Mouse (Mus musculus): ENCODE results near the gene Nlrp1b. TPM values are rescaled to one million over a fixed set of nuclear protein-coding genes. Genes with fewer than 3 reads are reported as not detected.

Gene Nlrp1b
- 1 to 10 TPM; 1.7 to 3.2 TPM for polyA plus RNA-seq (2017; shearing (Covaris generic))

GRCm38 (mm10) chr11:71230684-71231480 lies at the start of gene Nlrp1b:
Gene Nlrp1b, minus strand, starts transcription at chr11:71230733.

GRCm38 (mm10) chr11:71144661-71145060 lies 85.9 kb downstream of the Nlrp1b start, which contains the start of gene Nlrp1a:
Gene Nlrp1a, minus strand, starts transcription at chr11:71144704.

Other genes with a start within 250 kb of the Nlrp1b start
- gene C1qbp, start 247.7 kb downstream of the Nlrp1b start, polyA plus RNA-seq (2017; shearing (Covaris generic)): 100 to 1,000 TPM; 102 to 146 TPM
- 10 to 100 TPM; 11.0 to 12.9 TPM for gene Dhx33, start 226.3 kb downstream of the Nlrp1b start, polyA plus RNA-seq (2017; shearing (Covaris generic))
- gene Mis12, start 211.1 kb downstream of the Nlrp1b start, polyA plus RNA-seq (2017; shearing (Covaris generic)): 10 to 100 TPM; 25.0 to 30.7 TPM
- 10 to 100 TPM; 78.1 to 85.6 TPM for gene Derl2, start 210.9 kb downstream of the Nlrp1b start, polyA plus RNA-seq (2017; shearing (Covaris generic))
- 10 to 100 TPM; 11.6 to 21.8 TPM for gene 6330403K07Rik, start 197.2 kb downstream of the Nlrp1b start, polyA plus RNA-seq (2017; shearing (Covaris generic))
- under 1 TPM in 1 of 2 experiments, not detected in 1; 0.41 TPM for gene Nlrp1a, start 86.0 kb downstream of the Nlrp1b start, polyA plus RNA-seq (2017; shearing (Covaris generic))